Mouse (Mus musculus) adrenal gland, postnatal 10 days (tissue): ENCODE measurements around the gene Ttc21a. TPM values are rescaled to one million over a fixed set of nuclear protein-coding genes. Genes with fewer than 3 reads are reported as not detected.

ENCODE experiments used
- DNase-seq: peaks from one replicate; pipeline ENCODE4 v3.0.0; 2021; ENCODE audit warnings: mixed read lengths
- total RNA-seq, 2 experiments: library from RNA; stranded (reverse); gene quantifications; 2 replicates each; pipeline ENCODE4 v1.2.3; 2021

The Ttc21a gene
- total RNA-seq, 2 experiments from 2014 or later, result 0.21 to 0.33 TPM

- no peak for DNase-seq
Observed at GRCm38 (mm10) chr9:119941407-119941806, 4.0 kb downstream of the Ttc21a start.

GRCm38 (mm10) chr9:119941861-119942260 lies 4.5 kb downstream of the Ttc21a start:
- no peak for DNase-seq

GRCm38 (mm10) chr9:119943326-119943725 lies 5.9 kb downstream of the Ttc21a start:
- DNase-seq, result no peak

GRCm38 (mm10) chr9:119945173-119945900 lies 7.9 kb downstream of the Ttc21a start:
- peak; percentile 41 for DNase-seq

- DNase-seq, result no peak
Observed at GRCm38 (mm10) chr9:119948804-119949203, 11.4 kb downstream of the Ttc21a start.

GRCm38 (mm10) chr9:119950434-119950833 lies 13.0 kb downstream of the Ttc21a start:
- no peak for DNase-seq

GRCm38 (mm10) chr9:119951388-119951787 lies 14.0 kb downstream of the Ttc21a start:
- no peak for DNase-seq

GRCm38 (mm10) chr9:119958835-119959234 lies 21.4 kb downstream of the Ttc21a start:
- peak; percentile 30 for DNase-seq

- peak; percentile 48 for DNase-seq
Observed at GRCm38 (mm10) chr9:119962216-119962615, 24.8 kb downstream of the Ttc21a start.

GRCm38 (mm10) chr9:119962987-119963667 lies 25.7 kb downstream of the Ttc21a start:
- DNase-seq, result peak; percentile 86

- DNase-seq, result no peak
Observed at GRCm38 (mm10) chr9:119964206-119964605, 26.8 kb downstream of the Ttc21a start.

- DNase-seq, result no peak
Observed at GRCm38 (mm10) chr9:119965186-119965585, 27.8 kb downstream of the Ttc21a start.

- DNase-seq, result peak; percentile 50
Observed at GRCm38 (mm10) chr9:119966221-119966910, 29.0 kb downstream of the Ttc21a start.

- no peak for DNase-seq
Observed at GRCm38 (mm10) chr9:119969811-119970210, 32.4 kb downstream of the Ttc21a start.

- peak; percentile 82 for DNase-seq
Observed at GRCm38 (mm10) chr9:119970221-119970620, 32.8 kb downstream of the Ttc21a start.

- DNase-seq, result peak; percentile 61
Observed at GRCm38 (mm10) chr9:119970763-119971656, 33.6 kb downstream of the Ttc21a start.

GRCm38 (mm10) chr9:119972166-119972565 lies 34.8 kb downstream of the Ttc21a start:
- DNase-seq, result no peak

- peak; percentile 49 for DNase-seq
Observed at GRCm38 (mm10) chr9:119972582-119972981, 35.2 kb downstream of the Ttc21a start.

GRCm38 (mm10) chr9:119973281-119973680 lies 35.9 kb downstream of the Ttc21a start:
- DNase-seq, result no peak

GRCm38 (mm10) chr9:119973869-119974520 lies 36.6 kb downstream of the Ttc21a start:
- DNase-seq, result no peak

GRCm38 (mm10) chr9:119974609-119975008 lies 37.2 kb downstream of the Ttc21a start:
- no peak for DNase-seq
